Mouse (Mus musculus) brain, embryonic 14.5 days (tissue): ENCODE measurements around the gene Prcd.

Source experiments
- CTCF ChIP-seq: fragments of 200-500 bp; IDR thresholded peaks from 2 replicates; pipeline ENCODE4 v1.5.1; 2012; ENCODE audit warnings: inconsistent platforms, mild to moderate bottlenecking, moderate library complexity, borderline replicate concordance; ENCODE audit not compliant: insufficient read depth, insufficient read length; ENCODE audit errors: extremely low read depth
- POLR2A ChIP-seq: fragments of 200-500 bp; IDR thresholded peaks from 2 replicates; pipeline ENCODE4 v1.6.1; 2012; ENCODE audit warnings: mild to moderate bottlenecking, inconsistent platforms, borderline replicate concordance; ENCODE audit not compliant: poor library complexity, insufficient read depth, insufficient read length, severe bottlenecking; ENCODE audit errors: extremely low read depth

DNA sequence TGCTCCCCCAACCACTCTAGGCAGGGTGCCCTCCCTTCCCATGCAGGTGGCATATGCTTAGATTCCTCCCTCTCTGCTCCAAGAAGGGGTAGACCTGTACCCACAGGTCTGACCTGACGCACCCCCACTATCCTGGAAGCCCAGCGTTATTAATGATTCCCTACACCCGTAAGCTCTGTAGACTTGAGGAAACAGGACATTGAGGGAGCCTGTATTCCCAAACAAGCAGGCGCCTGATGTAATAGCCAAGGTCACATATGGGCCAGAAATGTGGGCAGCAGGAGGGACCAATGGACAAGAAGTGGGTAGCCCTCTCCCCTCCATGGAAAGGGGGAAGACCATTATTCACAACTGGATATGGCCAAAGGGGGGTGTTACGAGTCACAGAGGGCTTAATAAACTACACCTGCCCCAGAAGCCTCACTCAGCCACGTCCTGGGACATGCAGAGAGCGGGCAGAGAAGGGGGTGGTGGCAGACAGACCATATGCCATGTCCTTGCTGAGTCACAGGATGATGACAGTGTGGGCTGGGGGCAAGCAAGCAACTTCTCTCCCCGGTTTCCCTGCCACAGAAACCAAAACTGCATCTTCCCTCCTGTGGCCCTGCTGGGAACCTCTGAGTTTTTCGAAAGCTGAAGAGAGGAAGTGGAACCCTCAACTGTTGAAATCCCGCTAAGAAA is 36.8 kb upstream of the Prcd start:
- TF ChIP-seq CTCF, result no peak
- TF ChIP-seq POLR2A, result no peak
